Comparison of ENCODE assay signal across 13 mouse cellular contexts in the genomic region with DNA sequence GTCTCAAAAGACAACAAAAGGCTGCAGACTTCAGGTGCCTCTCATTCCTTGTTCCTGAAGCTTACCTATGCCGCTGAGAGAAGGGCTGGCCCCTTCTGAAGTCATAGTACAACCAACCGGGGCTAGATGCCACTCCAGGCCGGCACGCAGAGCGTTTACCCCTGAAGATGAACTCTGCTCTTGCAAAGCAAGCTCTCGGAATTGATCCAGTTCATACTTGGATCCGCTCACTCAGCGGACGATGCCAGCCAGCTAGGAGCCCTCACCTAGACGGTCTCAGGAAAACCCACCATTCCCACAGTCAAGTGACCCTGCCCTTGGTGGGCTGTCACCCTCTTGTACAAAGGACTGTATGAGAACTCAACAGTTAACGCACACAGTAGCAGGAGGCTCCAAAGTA. TPM values are rescaled to one million over a fixed set of nuclear protein-coding genes. Genes with fewer than 3 reads are reported as not detected.
A peak's percentile ranks its signal among the peaks of the same experiment; 100 is the strongest.
DNase-seq lines count a peak whose midpoint lies in the region; ATAC-seq and TF ChIP-seq lines count a peak whose summit lies in the region.
"Had no signal": no experiment of that assay in that cellular context is flagged by ENCODE, and none has a peak within 500 bp of the region (broad histone marks: within the 10 kb centered on the region; RNA-seq: fewer than 3 reads in every experiment).

No protein-coding gene starts in this region.

- H3K4me3 ChIP-seq in heart, embryonic 10.5 days: no peak overlapping the region
- H3K4me3 ChIP-seq in ES-E14 (ENCODE audit: insufficient read depth in 1 of 2, low read depth in 1 of 2, low read length in 2 of 2, poor library complexity in 1 of 2, severe bottlenecking in 1 of 2): no peak overlapping the region
- H3K4me3 ChIP-seq in kidney, embryonic 14.5 days (ENCODE audit: low read length): no peak overlapping the region
- no peak overlapping the region for H3K4me3 ChIP-seq in liver, embryonic 14.5 days (ENCODE audit: insufficient read depth in 1 of 2, low read depth in 2 of 2, low read length in 2 of 2)
- H3K4me3 ChIP-seq: midbrain, embryonic 13.5 days; neural tube, embryonic 15.5 days had no signal

- no peaks in the 10 kb centered on the region for H3K27me3 ChIP-seq in heart, embryonic 10.5 days (ENCODE audit: insufficient read depth, poor library complexity, severe bottlenecking)
- H3K27me3 ChIP-seq in kidney, embryonic 14.5 days (ENCODE audit: control insufficient read depth, insufficient read depth, low read length): no peaks in the 10 kb centered on the region
- H3K27me3 ChIP-seq in liver, embryonic 14.5 days (ENCODE audit: control insufficient read depth, insufficient read depth, low read length): no peaks in the 10 kb centered on the region
- H3K27me3 ChIP-seq: midbrain, embryonic 13.5 days; neural tube, embryonic 15.5 days had no signal

- peak overlapping the region; percentile 4; the same call in 1 of the 2 replicates for H3K9ac ChIP-seq in ES-E14 (ENCODE audit: insufficient read depth, low read depth, low read length, poor library complexity, severe bottlenecking)
- no peak overlapping the region for H3K9ac ChIP-seq in kidney, embryonic 14.5 days (ENCODE audit: low read depth, low read length)
- no peak overlapping the region for H3K9ac ChIP-seq in liver, embryonic 14.5 days (replicated peaks)
- H3K9ac ChIP-seq: midbrain, embryonic 13.5 days; neural tube, embryonic 15.5 days had no signal

- H3K27ac ChIP-seq in heart, embryonic 10.5 days: peak overlapping the region; percentile 59; the same call in 1 of the 2 replicates
- no peak overlapping the region for H3K27ac ChIP-seq in ES-E14 (ENCODE audit: insufficient read depth, low read depth, low read length, poor library complexity, severe bottlenecking)
- peak overlapping the region; percentile 24; the same call in 1 of the 2 replicates for H3K27ac ChIP-seq in kidney, embryonic 14.5 days (ENCODE audit: low read depth, low read length)
- H3K27ac ChIP-seq in liver, embryonic 14.5 days: no peak overlapping the region
- H3K27ac ChIP-seq: neural tube, embryonic 15.5 days had no signal

- no peak for TF ChIP-seq EP300 in liver, embryonic 14.5 days (IDR thresholded peaks at IDR 0.05; ENCODE audit: low read depth)

- intact Hi-C loops in heart, postnatal 36 days (cut with DNase I): no loop called here

- TF ChIP-seq CTCF in liver, embryonic 14.5 days (IDR thresholded peaks at IDR 0.05; ENCODE audit: low read depth): no peak

- in situ Hi-C loops in ES-E14 (cut with MboI; ENCODE audit: low sequenced_read_pairs in 2 of 2, unreplicated experiment in 2 of 2): no loop called here

- peaks cover 32% of the 10 kb centered on the region for H3K36me3 ChIP-seq in heart, embryonic 10.5 days
- no peaks in the 10 kb centered on the region for H3K36me3 ChIP-seq in ES-E14 (ENCODE audit: control insufficient read depth, insufficient read depth, low read length, poor library complexity, severe bottlenecking)
- H3K36me3 ChIP-seq in kidney, embryonic 14.5 days (ENCODE audit: control insufficient read depth, insufficient read depth, low read length): no peaks in the 10 kb centered on the region; the same call in 1 of the 2 replicates
- peaks cover 5% of the 10 kb centered on the region; the same call in 1 of the 2 replicates for H3K36me3 ChIP-seq in liver, embryonic 14.5 days (replicated peaks; ENCODE audit: control insufficient read depth, insufficient read depth, low read depth)
- H3K36me3 ChIP-seq: neural tube, embryonic 15.5 days had no signal

- ATAC-seq in kidney, embryonic 14.5 days (ENCODE audit: low FRiP score, low TSS enrichment): no peak
- no peak for ATAC-seq in liver, embryonic 14.5 days (ENCODE audit: insufficient read depth)
- ATAC-seq: midbrain, embryonic 13.5 days had no signal

- peaks cover 4% of the 10 kb centered on the region; the same call in 1 of the 2 replicates for H3K9me3 ChIP-seq in heart, embryonic 10.5 days
- H3K9me3 ChIP-seq in ES-E14 (ENCODE audit: control insufficient read depth, insufficient read depth, low read depth, low read length): no peaks in the 10 kb centered on the region
- H3K9me3 ChIP-seq in kidney, embryonic 14.5 days (ENCODE audit: control insufficient read depth, low read length): no peaks in the 10 kb centered on the region; the same call in 1 of the 2 replicates
- H3K9me3 ChIP-seq in liver, embryonic 14.5 days (ENCODE audit: control insufficient read depth, low read length): no peaks in the 10 kb centered on the region; the same call in 1 of the 2 replicates
- H3K9me3 ChIP-seq: midbrain, embryonic 13.5 days; neural tube, embryonic 15.5 days had no signal

- H3K4me2 ChIP-seq in kidney, embryonic 14.5 days (replicated peaks; ENCODE audit: low read depth, low read length): no peak overlapping the region
- H3K4me2 ChIP-seq in liver, embryonic 14.5 days (ENCODE audit: low read depth): peak overlapping the region; percentile 7; the same call in 1 of the 2 replicates
- H3K4me2 ChIP-seq: midbrain, embryonic 13.5 days; neural tube, embryonic 15.5 days had no signal

- WGBS in heart, embryonic 10.5 days: 91% methylated on average over 11 of the region's 11 CpGs
- 87% methylated on average over 11 of the region's 11 CpGs for WGBS in kidney, embryonic 14.5 days
- 83% methylated on average over 11 of the region's 11 CpGs for WGBS in liver, embryonic 14.5 days (ENCODE audit: insufficient replicate concordance)

- H3K4me1 ChIP-seq in heart, embryonic 10.5 days: peaks cover 68% of the 10 kb centered on the region
- peaks cover 18 to 21% of the 10 kb centered on the region in 2 experiments for H3K4me1 ChIP-seq in ES-E14 (ENCODE audit: control insufficient read depth in 2 of 2, insufficient read depth in 2 of 2, low read length in 2 of 2, poor library complexity in 1 of 2)
- peaks cover 38% of the 10 kb centered on the region for H3K4me1 ChIP-seq in kidney, embryonic 14.5 days (ENCODE audit: control insufficient read depth, insufficient read depth, low read length)
- peaks cover 26 to 47% of the 10 kb centered on the region in 2 experiments for H3K4me1 ChIP-seq in liver, embryonic 14.5 days (replicated peaks; ENCODE audit: control insufficient read depth in 2 of 2, insufficient read depth in 2 of 2, low read length in 1 of 2)

- no peak for DNase-seq in heart, embryonic 10.5 days (ENCODE audit: low spot score)
- DNase-seq in heart, postnatal 36 days: no peak
- no peak for DNase-seq in ES-E14 (ENCODE audit: low read depth, low spot score)
- no peak for DNase-seq in liver, embryonic 14.5 days (ENCODE audit: low read depth in 3 of 3, low spot score in 3 of 3)
- no peak for DNase-seq in cerebellum, adult 8-10 months
- DNase-seq in gastrocnemius, adult 18-20 months (ENCODE audit: low spot score): no peak
- no peak for DNase-seq in frontal cortex, postnatal 36 days (ENCODE audit: low spot score in 2 of 2)
- DNase-seq: cerebellum, adult 18-20 months; lung, adult 2 months; thymus, postnatal 25 days had no signal

TF ChIP-seq in ES-E14, 5 proteins besides CTCF, POLR2A, EP300 and RAD21:
- TF ChIP-seq ZNF384 (IDR thresholded peaks at IDR 0.05; ENCODE audit: low read depth, low read length): no peak
- TF ChIP-seq HCFC1 (IDR thresholded peaks at IDR 0.05; ENCODE audit: borderline replicate concordance, insufficient read depth, low read length): no peak

RNA-seq across cellular contexts. Expression of a gene that starts 26.8 kb away (rescaled TPM):
- polyA plus RNA-seq in heart, embryonic 10.5 days (2016; fragmentation: Nextera tagmentation; extraction: Ambion mirVana): 263 and 343 TPM in 2 replicates
- total RNA-seq in heart, postnatal 36 days (2021): 100 to 1,000 TPM; 241 to 254 TPM
- 62.4 and 69.3 TPM in 2 replicates for total RNA-seq in ES-E14 (2012; rRNA removed)
- polyA plus RNA-seq in kidney, embryonic 14.5 days (2014; fragmentation: Nextera tagmentation; extraction: Ambion mirVana): 68.5 and 132 TPM in 2 replicates
- polyA plus RNA-seq in liver, embryonic 14.5 days (2012; rRNA removed): 29.7 and 40.8 TPM in 2 replicates
- polyA plus RNA-seq in liver, embryonic 14.5 days (2014; fragmentation: Nextera tagmentation; extraction: Ambion mirVana): 65.8 and 76.5 TPM in 2 replicates
- total RNA-seq in gastrocnemius, adult 18-20 months (2021): 10 to 100 TPM; 27.6 to 40.4 TPM

Comparison
In these comparisons a context has a peak if more than half of its experiments do, and no peak if none do; other contexts are left out.
1. H3K27ac ChIP-seq: peak in heart, embryonic 10.5 days (single experiment) and kidney, embryonic 14.5 days (single experiment); none in ES-E14 (single experiment) and liver, embryonic 14.5 days (single experiment).